Mouse (Mus musculus): ENCODE results near the gene Exoc2. TPM values are rescaled to one million over a fixed set of nuclear protein-coding genes. Genes with fewer than 3 reads are reported as not detected.

Gene Exoc2
- total and polyA plus RNA-seq, 3 experiments = 22.1 to 26.0 TPM; not detected in 1

DNA sequence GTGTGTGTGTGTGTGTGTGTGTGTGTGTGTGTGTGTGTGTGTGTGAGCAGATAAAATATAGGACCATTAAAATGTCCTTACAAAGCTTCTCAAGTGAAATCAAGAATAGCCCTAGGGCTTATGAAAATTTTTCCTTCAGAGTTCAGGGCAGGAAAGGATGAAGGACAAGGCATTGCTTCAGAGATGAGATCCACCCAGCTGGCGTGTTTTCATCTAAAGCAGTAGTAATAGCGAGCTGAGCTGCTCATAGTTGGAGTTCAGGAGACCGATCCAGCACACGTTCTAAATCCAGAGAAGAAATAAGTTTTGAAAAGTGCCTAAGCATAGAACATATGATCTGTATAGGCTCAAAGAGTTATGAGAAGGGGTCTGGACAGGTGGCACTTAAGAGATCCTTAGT is 127.4 kb downstream of the Exoc2 start:
- no peaks in the 10 kb centered on the region for H3K79me2 ChIP-seq (ENCODE audit: control insufficient read depth, insufficient read depth, low read length, poor library complexity)
- no peaks in the 10 kb centered on the region for H3K27me3 ChIP-seq (ENCODE audit: control insufficient read depth in 1 of 2, insufficient read depth in 2 of 2, low read length in 2 of 2)
- H3K4me3 ChIP-seq (ENCODE audit: control insufficient read depth in 1 of 2, insufficient read depth in 1 of 2, low read depth in 2 of 2, low read length in 2 of 2) = no peak overlapping the region
- no peak overlapping the region for H3K27ac ChIP-seq (ENCODE audit: control insufficient read depth, low read depth, low read length)
- no peak overlapping the region for H3K9ac ChIP-seq (ENCODE audit: control insufficient read depth, low read depth, low read length, poor library complexity, severe bottlenecking)
- DNase-seq (ENCODE audit: low read depth, low spot score) = no peak
- H3K36me3 ChIP-seq (ENCODE audit: control insufficient read depth in 1 of 2, insufficient read depth in 2 of 2, low read length in 2 of 2) = peaks cover 0 to 2% of the 10 kb centered on the region in 2 experiments; a peak in 1 of 4 replicates
- no peaks in the 10 kb centered on the region for H3K9me3 ChIP-seq (replicated peaks; ENCODE audit: insufficient read depth, low read length)
- TF ChIP-seq JUND (IDR thresholded peaks at IDR 0.05; ENCODE audit: low read depth, low read length) (no peak), ZC3H11A (IDR thresholded peaks at IDR 0.05; ENCODE audit: low read depth, low read length) (no peak), CHD2 (IDR thresholded peaks at IDR 0.05; ENCODE audit: low read length) (no peak), CTCF (IDR thresholded peaks at IDR 0.05 in 2 of 3, conservative IDR thresholded peaks at IDR 0.05 in 1 of 3; ENCODE audit: control insufficient read depth in 1 of 3, insufficient read depth in 1 of 3, low read depth in 2 of 3, low read length in 3 of 3, poor library complexity in 1 of 3, severe bottlenecking in 1 of 3) (no peak), E2F4 (IDR thresholded peaks at IDR 0.05; ENCODE audit: borderline replicate concordance, low read depth, low read length) (no peak), MAX (IDR thresholded peaks at IDR 0.05; ENCODE audit: low read length) (no peak), MYC (IDR thresholded peaks at IDR 0.05; ENCODE audit: low read depth, low read length) (no peak), EP300 (IDR thresholded peaks at IDR 0.05; ENCODE audit: low read depth in 1 of 2, low read length in 2 of 2) (no peak), ELF1 (IDR thresholded peaks at IDR 0.05; ENCODE audit: low read depth, low read length) (no peak), TCF12 (IDR thresholded peaks at IDR 0.05; ENCODE audit: low read depth, low read length) (no peak), ZKSCAN1 (IDR thresholded peaks at IDR 0.05; ENCODE audit: low read depth, low read length) (no peak), POLR2AphosphoS5 (IDR thresholded peaks at IDR 0.05; ENCODE audit: borderline replicate concordance, low read depth, low read length) (no peak), NRF1 (IDR thresholded peaks at IDR 0.05; ENCODE audit: insufficient read depth, low read depth, low read length, poor library complexity, severe bottlenecking) (no peak), TBP (IDR thresholded peaks at IDR 0.05; ENCODE audit: low read depth, low read length) (no peak), MAFK (IDR thresholded peaks at IDR 0.05; ENCODE audit: borderline replicate concordance, low read depth, low read length) (no peak), USF1 (IDR thresholded peaks at IDR 0.05; ENCODE audit: low read depth, low read length) (no peak), MXI1 (IDR thresholded peaks at IDR 0.05; ENCODE audit: low read depth, low read length) (no peak), GATA1 (IDR thresholded peaks at IDR 0.05; ENCODE audit: low read depth, low read length) (no peak), NELFE (IDR thresholded peaks at IDR 0.05; ENCODE audit: low read depth, low read length) (no peak), POLR2AphosphoS2 (IDR thresholded peaks at IDR 0.05; ENCODE audit: low read length) (no peak)
- no peaks in the 10 kb centered on the region for H3K4me1 ChIP-seq (ENCODE audit: control insufficient read depth in 1 of 2, insufficient read depth in 2 of 2, low read length in 2 of 2)

DNA sequence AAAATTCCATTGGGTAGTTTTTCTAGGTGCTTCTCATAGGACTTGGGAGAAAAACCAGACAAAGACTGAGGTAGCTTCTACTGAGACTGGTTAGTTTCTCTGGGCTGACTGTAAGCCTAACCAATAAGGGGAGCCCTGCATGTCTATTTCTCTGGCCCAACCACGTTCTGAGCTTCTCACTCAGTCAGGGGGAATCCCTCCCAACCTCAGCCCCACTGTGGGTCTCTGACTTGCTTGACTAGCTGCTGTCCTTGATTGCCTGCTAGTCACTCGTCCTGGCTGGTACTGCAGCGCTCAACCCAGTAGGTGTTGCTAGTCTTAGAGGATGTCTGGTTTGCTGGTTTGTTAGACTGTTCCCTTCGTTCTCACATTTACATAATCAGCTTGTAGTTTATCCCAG is 130.8 kb downstream of the Exoc2 start:
- no peak overlapping the region for H3K27ac ChIP-seq (ENCODE audit: control insufficient read depth, low read depth, low read length)
- H3K4me1 ChIP-seq (ENCODE audit: control insufficient read depth in 1 of 2, insufficient read depth in 2 of 2, low read length in 2 of 2) = no peaks in the 10 kb centered on the region
- H3K27me3 ChIP-seq (ENCODE audit: control insufficient read depth in 1 of 2, insufficient read depth in 2 of 2, low read length in 2 of 2) = no peaks in the 10 kb centered on the region
- no peak overlapping the region for H3K4me3 ChIP-seq (ENCODE audit: control insufficient read depth in 1 of 2, insufficient read depth in 1 of 2, low read depth in 2 of 2, low read length in 2 of 2)
- H3K36me3 ChIP-seq (ENCODE audit: control insufficient read depth in 1 of 2, insufficient read depth in 2 of 2, low read length in 2 of 2) = peaks cover 0 to 2% of the 10 kb centered on the region in 2 experiments; a peak in 1 of 4 replicates
- no peaks in the 10 kb centered on the region for H3K9me3 ChIP-seq (replicated peaks; ENCODE audit: insufficient read depth, low read length)
- TF ChIP-seq ZNF384 (IDR thresholded peaks at IDR 0.05; ENCODE audit: low read depth, low read length) (no peak), MEF2A (IDR thresholded peaks at IDR 0.05; ENCODE audit: extremely low read depth, insufficient replicate concordance, low read depth, low read length, poor library complexity, severe bottlenecking) (no peak), BHLHE40 (IDR thresholded peaks at IDR 0.05; ENCODE audit: borderline replicate concordance, low read depth, low read length) (no peak), SIN3A (IDR thresholded peaks at IDR 0.05; ENCODE audit: low read length) (no peak), USF2 (IDR thresholded peaks at IDR 0.05; ENCODE audit: borderline replicate concordance in 1 of 2, insufficient read depth in 1 of 2, low read depth in 1 of 2, low read length in 2 of 2) (no peak), MAZ (IDR thresholded peaks at IDR 0.05; ENCODE audit: low read depth, low read length) (no peak), CHD1 (IDR thresholded peaks at IDR 0.05; ENCODE audit: low read depth, low read length) (no peak), MAFK (IDR thresholded peaks at IDR 0.05; ENCODE audit: borderline replicate concordance, low read depth, low read length) (no peak), MYC (IDR thresholded peaks at IDR 0.05; ENCODE audit: low read depth, low read length) (no peak), JUND (IDR thresholded peaks at IDR 0.05; ENCODE audit: low read depth, low read length) (no peak), RCOR1 (IDR thresholded peaks at IDR 0.05; ENCODE audit: low read depth, low read length) (no peak), UBTF (IDR thresholded peaks at IDR 0.05; ENCODE audit: borderline replicate concordance, insufficient read depth, low read depth, low read length) (no peak), CTCF (IDR thresholded peaks at IDR 0.05 in 2 of 3, conservative IDR thresholded peaks at IDR 0.05 in 1 of 3; ENCODE audit: control insufficient read depth in 1 of 3, insufficient read depth in 1 of 3, low read depth in 2 of 3, low read length in 3 of 3, poor library complexity in 1 of 3, severe bottlenecking in 1 of 3) (no peak), EP300 (IDR thresholded peaks at IDR 0.05; ENCODE audit: low read depth in 1 of 2, low read length in 2 of 2) (no peak), NELFE (IDR thresholded peaks at IDR 0.05; ENCODE audit: low read depth, low read length) (no peak), GABPA (IDR thresholded peaks at IDR 0.05; ENCODE audit: low read depth, low read length) (no peak)
- H3K9ac ChIP-seq (ENCODE audit: control insufficient read depth, low read depth, low read length, poor library complexity, severe bottlenecking) = no peak overlapping the region
- no peak for DNase-seq (ENCODE audit: low read depth, low spot score)
- H3K79me2 ChIP-seq (ENCODE audit: control insufficient read depth, insufficient read depth, low read length, poor library complexity) = no peaks in the 10 kb centered on the region
